Mouse (Mus musculus): ENCODE results near the gene Tctex1d4.

- no peak for TF ChIP-seq CTCF (IDR thresholded peaks at IDR 0.05 in 2 of 3, conservative IDR thresholded peaks at IDR 0.05 in 1 of 3; ENCODE audit: control insufficient read depth in 1 of 3, insufficient read depth in 1 of 3, low read depth in 2 of 3, low read length in 3 of 3, poor library complexity in 1 of 3, severe bottlenecking in 1 of 3)
- TF ChIP-seq HCFC1 (IDR thresholded peaks at IDR 0.05; ENCODE audit: low read depth, low read length) = no peak
- TF ChIP-seq EP300 (IDR thresholded peaks at IDR 0.05; ENCODE audit: low read depth in 1 of 2, low read length in 2 of 2) = no peak
- no peak for TF ChIP-seq TAL1 (IDR thresholded peaks at IDR 0.05; ENCODE audit: low read length)
- TF ChIP-seq POLR2A (IDR thresholded peaks at IDR 0.05; ENCODE audit: control insufficient read depth in 1 of 2, insufficient read depth in 1 of 2, low read depth in 1 of 2, low read length in 2 of 2, poor library complexity in 1 of 2) = no peak
- TF ChIP-seq NELFE (IDR thresholded peaks at IDR 0.05; ENCODE audit: low read depth, low read length) = no peak
- no peak for TF ChIP-seq MYB (IDR thresholded peaks at IDR 0.05; ENCODE audit: low read depth, low read length)
- TF ChIP-seq SIN3A (IDR thresholded peaks at IDR 0.05; ENCODE audit: low read length) = no peak
- no peak for TF ChIP-seq BHLHE40 (IDR thresholded peaks at IDR 0.05; ENCODE audit: borderline replicate concordance, low read depth, low read length)
- TF ChIP-seq GABPA (IDR thresholded peaks at IDR 0.05; ENCODE audit: low read depth, low read length) = no peak
These were observed 27.9 kb upstream of the Tctex1d4 start for GRCm38 (mm10) chr4:117098764-117099036.

Measured in MEL (cell line).